Mouse (Mus musculus) granulocyte monocyte progenitor cell, adult 5-6 weeks (primary cell): ENCODE data around the gene Scn2b. TPM values are rescaled to one million over a fixed set of nuclear protein-coding genes. Genes with fewer than 3 reads are reported as not detected.
A peak's percentile ranks its signal among the peaks of the same experiment; 100 is the strongest.

Experiments
- ATAC-seq: replicated peaks from 2 replicates; pipeline ENCODE4 v1.8.0; 2016; ENCODE audit warnings: mild to moderate bottlenecking, moderate TSS enrichment, inconsistent platforms; ENCODE audit not compliant: poor library complexity, severe bottlenecking
- total RNA-seq, 2 experiments: library from RNA; stranded (forward) in 1 of 2; stranded (reverse) in 1 of 2; fragments of 200-712, 200-1000 nt in 1 of 2; fragments of >200 nt in 1 of 2; fragmentation: Nextera tagmentation in 1 of 2; gene quantifications; 2 replicates each; pipeline ENCODE4 v1.2.3; 2014 to 2017

Scn2b gene
- total RNA-seq (2014; fragmentation: Nextera tagmentation) = not detected in 2 replicates
- not detected in 2 replicates for total RNA-seq (2017)

- no peak for ATAC-seq
Measured at GRCm38 (mm10) chr9:45117741-45118431, at the start of gene Scn2b. Gene Scn2b (plus strand): TSS chr9:45117782.

- no peak for ATAC-seq
Measured at GRCm38 (mm10) chr9:45071800-45072199, 45.8 kb upstream of the Scn2b start.

- ATAC-seq = peak; percentile 38; the same call in 1 of the 2 replicates
Measured at GRCm38 (mm10) chr9:45077859-45078258, 39.7 kb upstream of the Scn2b start.

- peak; percentile 94 for ATAC-seq
Measured at GRCm38 (mm10) chr9:45079011-45079410, 38.6 kb upstream of the Scn2b start, which contains the start of gene Jaml. Gene Jaml (plus strand): TSS chr9:45079183.

GRCm38 (mm10) chr9:45083132-45083531 lies 34.5 kb upstream of the Scn2b start:
- ATAC-seq = no peak

GRCm38 (mm10) chr9:45084556-45084955 lies 33.0 kb upstream of the Scn2b start:
- peak; percentile 92 for ATAC-seq

GRCm38 (mm10) chr9:45085741-45086690 lies 31.6 kb upstream of the Scn2b start:
- ATAC-seq = peak; percentile 72

- no peak for ATAC-seq
Measured at GRCm38 (mm10) chr9:45088040-45088439, 29.5 kb upstream of the Scn2b start.

GRCm38 (mm10) chr9:45090811-45091210 lies 26.8 kb upstream of the Scn2b start:
- no peak for ATAC-seq

GRCm38 (mm10) chr9:45092641-45093040 lies 24.9 kb upstream of the Scn2b start:
- peak; percentile 18; the same call in 1 of the 2 replicates for ATAC-seq

- peak; percentile 74 for ATAC-seq
Measured at GRCm38 (mm10) chr9:45095149-45095937, 22.2 kb upstream of the Scn2b start.

GRCm38 (mm10) chr9:45097877-45098276 lies 19.7 kb upstream of the Scn2b start:
- ATAC-seq = no peak

- no peak for ATAC-seq
Measured at GRCm38 (mm10) chr9:45098426-45098825, 19.2 kb upstream of the Scn2b start.

- no peak for ATAC-seq
Measured at GRCm38 (mm10) chr9:45102528-45102927, 15.1 kb upstream of the Scn2b start.

GRCm38 (mm10) chr9:45103211-45103979 lies 14.2 kb upstream of the Scn2b start:
- no peak for ATAC-seq

GRCm38 (mm10) chr9:45105596-45106374 lies 11.8 kb upstream of the Scn2b start:
- ATAC-seq = no peak

- ATAC-seq = no peak
Measured at GRCm38 (mm10) chr9:45115706-45116105, 1.9 kb upstream of the Scn2b start.

GRCm38 (mm10) chr9:45116819-45117218 lies 763 bp upstream of the Scn2b start:
- ATAC-seq = no peak; the same call in 1 of the 2 replicates

GRCm38 (mm10) chr9:45118552-45118951 lies 970 bp downstream of the Scn2b start:
- ATAC-seq = no peak
